Mouse (Mus musculus): Measurements from ENCODE around the gene Spef2.
"Not testable (repeated sequence)": the region's sequence is repeated elsewhere in the genome, so short reads cannot be mapped to it uniquely, and the experiment has no call there.

Spef2 gene

GRCm38 (mm10) chr15:9668575-9668974 lies 80.1 kb downstream of the Spef2 start:
- DNase-seq (ENCODE audit: low spot score), result no peak

- not testable (repeated sequence) for DNase-seq (ENCODE audit: low spot score)
Measured at GRCm38 (mm10) chr15:9664948-9665347, 83.7 kb downstream of the Spef2 start.

- DNase-seq (ENCODE audit: low spot score), result no peak
Measured at GRCm38 (mm10) chr15:9661215-9661614, 87.5 kb downstream of the Spef2 start.

- DNase-seq (ENCODE audit: low spot score), result no peak
Measured at GRCm38 (mm10) chr15:9634471-9634870, 114.2 kb downstream of the Spef2 start.

- DNase-seq (ENCODE audit: low spot score), result no peak
Measured at GRCm38 (mm10) chr15:9631657-9632056, 117.0 kb downstream of the Spef2 start.

- DNase-seq (ENCODE audit: low spot score), result no peak
Measured at GRCm38 (mm10) chr15:9629660-9630059, 119.0 kb downstream of the Spef2 start.

GRCm38 (mm10) chr15:9624619-9625018 lies 124.0 kb downstream of the Spef2 start:
- no peak for DNase-seq (ENCODE audit: low spot score)

- peak; percentile 17 for DNase-seq (ENCODE audit: low spot score)
Measured at GRCm38 (mm10) chr15:9608177-9608576, 140.5 kb downstream of the Spef2 start.

- DNase-seq (ENCODE audit: low spot score), result no peak
Measured at GRCm38 (mm10) chr15:9600088-9600455, 148.6 kb downstream of the Spef2 start.

- no peak for DNase-seq (ENCODE audit: low spot score)
Measured at GRCm38 (mm10) chr15:9599382-9600087, 149.1 kb downstream of the Spef2 start.

- no peak for DNase-seq (ENCODE audit: low spot score)
Measured at GRCm38 (mm10) chr15:9596298-9597060, 152.2 kb downstream of the Spef2 start.

GRCm38 (mm10) chr15:9589939-9590338 lies 158.7 kb downstream of the Spef2 start:
- no peak for DNase-seq (ENCODE audit: low spot score)

GRCm38 (mm10) chr15:9580470-9581280 lies 168.0 kb downstream of the Spef2 start:
- no peak for DNase-seq (ENCODE audit: low spot score)

- DNase-seq (ENCODE audit: low spot score), result no peak
Measured at GRCm38 (mm10) chr15:9577303-9577702, 171.4 kb downstream of the Spef2 start.

- peak; percentile 41 for DNase-seq (ENCODE audit: low spot score)
Measured at GRCm38 (mm10) chr15:9574796-9575195, 173.9 kb downstream of the Spef2 start.

- no peak for DNase-seq (ENCODE audit: low spot score)
Measured at GRCm38 (mm10) chr15:9573361-9573760, 175.3 kb downstream of the Spef2 start.

GRCm38 (mm10) chr15:9572664-9573063 lies 176.0 kb downstream of the Spef2 start:
- DNase-seq (ENCODE audit: low spot score), result no peak

GRCm38 (mm10) chr15:9571896-9572295 lies 176.8 kb downstream of the Spef2 start:
- DNase-seq (ENCODE audit: low spot score), result no peak

- DNase-seq (ENCODE audit: low spot score), result no peak
Measured at GRCm38 (mm10) chr15:9567316-9567715, 181.4 kb downstream of the Spef2 start.

- no peak for DNase-seq (ENCODE audit: low spot score)
Measured at GRCm38 (mm10) chr15:9565396-9565795, 183.3 kb downstream of the Spef2 start.

GRCm38 (mm10) chr15:9564156-9564555 lies 184.5 kb downstream of the Spef2 start:
- no peak for DNase-seq (ENCODE audit: low spot score)

- not testable (repeated sequence) for DNase-seq (ENCODE audit: low spot score)
Measured at GRCm38 (mm10) chr15:9557264-9557663, 191.4 kb downstream of the Spef2 start.

GRCm38 (mm10) chr15:9548951-9549350 lies 199.7 kb downstream of the Spef2 start:
- DNase-seq (ENCODE audit: low spot score), result no peak

All from lung, postnatal 25 days (tissue).